Mouse (Mus musculus): Measurements from ENCODE around the gene Ipo9. TPM values are rescaled to one million over a fixed set of nuclear protein-coding genes. Genes with fewer than 3 reads are reported as not detected.

Gene Ipo9
- polyA plus RNA-seq, 1 experiment from 2014 or later: 25.6 TPM

DNA sequence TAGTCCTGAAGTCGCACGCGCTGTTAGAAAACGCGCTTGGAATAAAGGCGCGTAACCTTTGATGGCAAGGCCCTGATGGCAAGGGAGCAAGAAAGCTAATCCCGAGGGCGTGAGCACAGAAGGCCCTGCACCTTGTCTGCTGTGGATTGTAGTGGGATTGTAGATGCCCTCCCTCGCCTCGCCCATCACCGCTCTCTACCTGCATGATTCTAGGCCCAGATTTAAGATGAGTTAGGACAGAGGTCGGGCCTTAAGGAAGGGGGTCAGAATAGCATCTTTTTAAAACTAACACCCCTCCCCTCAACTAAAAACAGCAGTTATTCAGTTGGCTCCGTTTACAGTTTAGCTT, 344 bp upstream of the Ipo9 start:
- Histone ChIP-seq H3K4me1 (replicated peaks) (peaks cover 39% of the 10 kb centered on the region), H3K27me3 (no peaks in the 10 kb centered on the region), H3K4me2 (peak overlapping the region; percentile 82), H3K4me3 (replicated peaks) (peak overlapping the region; percentile 87), H3K9me3 (replicated peaks) (no peaks in the 10 kb centered on the region), H3K36me3 (replicated peaks) (peaks cover 5% of the 10 kb centered on the region; the same call in 1 of the 2 replicates), H3K9ac (peak overlapping the region; percentile 75), H3K27ac (replicated peaks) (0 out of 2 replicates have a peak overlapping the region, but pooled peaks have one; percentile 15)
- peak; percentile 57 for ATAC-seq (ENCODE audit: insufficient read depth)
- WGBS (ENCODE audit: insufficient replicate concordance): 3% methylated on average over 14 of the region's 14 CpGs

DNA sequence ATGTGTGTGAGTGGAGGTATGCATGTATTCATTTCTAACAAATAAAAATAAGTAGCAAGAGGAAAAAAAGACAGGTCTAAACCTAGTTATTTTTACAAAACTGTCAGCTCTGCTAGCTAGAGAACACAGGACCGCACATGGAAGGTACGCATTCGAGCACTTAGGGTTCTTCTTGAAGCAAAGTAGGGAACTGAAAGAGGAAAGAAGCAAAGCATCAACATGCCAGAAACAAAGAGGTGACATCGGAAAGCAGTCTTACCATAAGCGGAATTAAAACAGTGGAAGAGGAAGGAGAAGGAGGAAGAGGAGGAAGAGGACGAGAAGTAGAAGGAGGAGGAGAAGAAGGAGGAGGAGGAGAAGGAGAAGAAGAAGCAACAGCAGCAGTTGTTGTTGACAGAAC, 2.9 kb downstream of the Ipo9 start:
- Histone ChIP-seq H3K9ac (no peak overlapping the region), H3K36me3 (replicated peaks) (peaks cover 24% of the 10 kb centered on the region; the same call in 1 of the 2 replicates), H3K4me1 (replicated peaks) (peaks cover 44% of the 10 kb centered on the region), H3K27me3 (no peaks in the 10 kb centered on the region), H3K27ac (replicated peaks) (no peak overlapping the region), H3K4me2 (no peak overlapping the region), H3K4me3 (replicated peaks) (no peak overlapping the region), H3K9me3 (replicated peaks) (no peaks in the 10 kb centered on the region)
- ATAC-seq (ENCODE audit: insufficient read depth): no peak
- 74% methylated on average over 6 of the region's 6 CpGs for WGBS (ENCODE audit: insufficient replicate concordance)

GRCm38 (mm10) chr1:135426645-135427044, 3.7 kb downstream of the Ipo9 start:
- no peak for ATAC-seq (ENCODE audit: insufficient read depth)
- Histone ChIP-seq H3K9me3 (replicated peaks) (no peaks in the 10 kb centered on the region), H3K9ac (no peak overlapping the region), H3K4me3 (replicated peaks) (no peak overlapping the region), H3K4me2 (no peak overlapping the region), H3K27me3 (no peaks in the 10 kb centered on the region), H3K36me3 (replicated peaks) (peaks cover 24% of the 10 kb centered on the region; the same call in 1 of the 2 replicates), H3K4me1 (replicated peaks) (peaks cover 44% of the 10 kb centered on the region), H3K27ac (replicated peaks) (no peak overlapping the region)
- WGBS (ENCODE audit: insufficient replicate concordance): 88% methylated on average over 10 of the region's 10 CpGs

- Histone ChIP-seq H3K27ac (replicated peaks) (no peak overlapping the region), H3K4me1 (replicated peaks) (peaks cover 10% of the 10 kb centered on the region; the same call in 1 of the 2 replicates), H3K9ac (no peak overlapping the region), H3K4me3 (replicated peaks) (no peak overlapping the region), H3K4me2 (no peak overlapping the region), H3K9me3 (replicated peaks) (no peaks in the 10 kb centered on the region), H3K36me3 (replicated peaks) (peaks cover 51% of the 10 kb centered on the region), H3K27me3 (no peaks in the 10 kb centered on the region)
- 74% methylated on average over 6 of the region's 6 CpGs for WGBS (ENCODE audit: insufficient replicate concordance)
- ATAC-seq (ENCODE audit: insufficient read depth): no peak
Measured at GRCm38 (mm10) chr1:135422772-135423171, 7.5 kb downstream of the Ipo9 start.

- H3K36me3 ChIP-seq (replicated peaks): peaks cover 82% of the 10 kb centered on the region
- no peaks in the 10 kb centered on the region for H3K4me1 ChIP-seq (replicated peaks)
- no peaks in the 10 kb centered on the region for H3K9me3 ChIP-seq (replicated peaks)
- H3K9ac ChIP-seq: no peak overlapping the region
- no peak for ATAC-seq (ENCODE audit: insufficient read depth)
- no peak overlapping the region for H3K4me2 ChIP-seq
- H3K27ac ChIP-seq (replicated peaks): no peak overlapping the region
- no peaks in the 10 kb centered on the region for H3K27me3 ChIP-seq
- H3K4me3 ChIP-seq (replicated peaks): no peak overlapping the region
Measured at GRCm38 (mm10) chr1:135413996-135414395, 16.3 kb downstream of the Ipo9 start.

- no peaks in the 10 kb centered on the region for H3K9me3 ChIP-seq (replicated peaks)
- no peak overlapping the region for H3K4me2 ChIP-seq
- no peak overlapping the region for H3K9ac ChIP-seq
- H3K27ac ChIP-seq (replicated peaks): no peak overlapping the region
- H3K27me3 ChIP-seq: no peaks in the 10 kb centered on the region
- no peaks in the 10 kb centered on the region for H3K4me1 ChIP-seq (replicated peaks)
- ATAC-seq (ENCODE audit: insufficient read depth): no peak
- no peak overlapping the region for H3K4me3 ChIP-seq (replicated peaks)
- whole genome bisulfite sequencing (ENCODE audit: insufficient replicate concordance): 79% methylated on average over 4 of the region's 4 CpGs
- H3K36me3 ChIP-seq (replicated peaks): peaks cover 80% of the 10 kb centered on the region
Measured at GRCm38 (mm10) chr1:135412130-135412529, 18.2 kb downstream of the Ipo9 start.

- Histone ChIP-seq H3K9ac (no peak overlapping the region), H3K4me1 (replicated peaks) (no peaks in the 10 kb centered on the region), H3K4me2 (no peak overlapping the region), H3K27me3 (no peaks in the 10 kb centered on the region), H3K27ac (replicated peaks) (no peak overlapping the region), H3K36me3 (replicated peaks) (peaks cover 80% of the 10 kb centered on the region), H3K4me3 (replicated peaks) (no peak overlapping the region), H3K9me3 (replicated peaks) (no peaks in the 10 kb centered on the region)
- WGBS (ENCODE audit: insufficient replicate concordance): 58% methylated on average over 2 of the region's 2 CpGs
- ATAC-seq (ENCODE audit: insufficient read depth): no peak
Measured at GRCm38 (mm10) chr1:135410967-135411366, 19.3 kb downstream of the Ipo9 start.

DNA sequence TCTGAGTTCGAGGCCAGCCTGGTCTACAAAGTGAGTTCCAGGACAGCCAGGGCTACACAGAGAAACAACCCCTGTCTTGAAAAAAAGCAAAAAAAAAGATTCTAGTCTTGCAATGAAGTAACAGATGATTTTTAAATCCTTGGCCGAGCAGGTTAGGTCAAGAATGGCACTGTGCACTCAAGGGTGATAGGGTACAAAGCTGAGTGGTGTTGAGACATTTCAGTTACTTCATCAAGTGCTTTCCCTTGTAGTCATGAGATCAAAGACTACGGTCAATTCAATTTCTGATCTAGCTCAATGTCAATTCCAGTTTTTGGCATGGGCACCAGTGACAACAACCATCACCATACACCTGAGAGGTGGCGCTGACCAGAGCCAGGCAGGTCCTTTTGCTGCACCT, 21.3 kb downstream of the Ipo9 start:
- H3K9me3 ChIP-seq (replicated peaks): no peaks in the 10 kb centered on the region
- H3K36me3 ChIP-seq (replicated peaks): peaks cover 81% of the 10 kb centered on the region
- WGBS (ENCODE audit: insufficient replicate concordance): 81% methylated on average over 4 of the region's 4 CpGs
- H3K4me1 ChIP-seq (replicated peaks): no peaks in the 10 kb centered on the region
- no peak overlapping the region for H3K9ac ChIP-seq
- H3K4me2 ChIP-seq: no peak overlapping the region
- no peak for ATAC-seq (ENCODE audit: insufficient read depth)
- H3K27ac ChIP-seq (replicated peaks): no peak overlapping the region
- H3K4me3 ChIP-seq (replicated peaks): no peak overlapping the region
- no peaks in the 10 kb centered on the region for H3K27me3 ChIP-seq

DNA sequence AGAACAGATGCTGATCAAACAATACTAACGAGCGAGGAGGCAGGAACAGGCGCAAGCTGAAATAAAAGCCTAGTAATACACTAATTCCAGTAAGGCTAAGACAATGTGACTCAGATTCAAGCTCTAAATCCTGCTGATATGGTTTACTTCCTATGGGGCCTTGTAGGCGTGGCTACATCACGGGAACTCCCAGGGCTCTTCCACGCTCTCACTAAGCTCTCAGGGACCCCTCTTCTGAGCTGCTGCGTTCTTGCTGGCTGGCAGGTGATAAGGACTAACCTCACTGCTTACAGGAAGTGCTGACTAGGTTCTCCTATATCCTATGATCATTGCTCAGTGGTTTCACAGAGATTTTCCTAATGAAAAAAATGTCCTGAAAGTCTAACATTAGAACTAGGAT, 24.9 kb downstream of the Ipo9 start:
- H3K36me3 ChIP-seq (replicated peaks): peaks cover 86% of the 10 kb centered on the region
- H3K4me2 ChIP-seq: no peak overlapping the region
- H3K27me3 ChIP-seq: no peaks in the 10 kb centered on the region
- no peaks in the 10 kb centered on the region for H3K4me1 ChIP-seq (replicated peaks)
- no peaks in the 10 kb centered on the region for H3K9me3 ChIP-seq (replicated peaks)
- no peak overlapping the region for H3K4me3 ChIP-seq (replicated peaks)
- 47% methylated on average over 7 of the region's 7 CpGs for WGBS (ENCODE audit: insufficient replicate concordance)
- H3K27ac ChIP-seq (replicated peaks): no peak overlapping the region
- no peak overlapping the region for H3K9ac ChIP-seq
- ATAC-seq (ENCODE audit: insufficient read depth): no peak

GRCm38 (mm10) chr1:135401452-135402110, 28.7 kb downstream of the Ipo9 start:
- H3K9ac ChIP-seq: no peak overlapping the region
- H3K9me3 ChIP-seq (replicated peaks): no peaks in the 10 kb centered on the region
- H3K36me3 ChIP-seq (replicated peaks): peaks cover 87% of the 10 kb centered on the region
- 79% methylated on average over 3 of the region's 3 CpGs for WGBS (ENCODE audit: insufficient replicate concordance)
- no peak overlapping the region for H3K27ac ChIP-seq (replicated peaks)
- no peak for ATAC-seq (ENCODE audit: insufficient read depth)
- H3K4me3 ChIP-seq (replicated peaks): no peak overlapping the region
- H3K4me2 ChIP-seq: no peak overlapping the region
- H3K27me3 ChIP-seq: no peaks in the 10 kb centered on the region
- H3K4me1 ChIP-seq (replicated peaks): no peaks in the 10 kb centered on the region

GRCm38 (mm10) chr1:135399466-135399865, 30.8 kb downstream of the Ipo9 start:
- peaks cover 82% of the 10 kb centered on the region for H3K36me3 ChIP-seq (replicated peaks)

DNA sequence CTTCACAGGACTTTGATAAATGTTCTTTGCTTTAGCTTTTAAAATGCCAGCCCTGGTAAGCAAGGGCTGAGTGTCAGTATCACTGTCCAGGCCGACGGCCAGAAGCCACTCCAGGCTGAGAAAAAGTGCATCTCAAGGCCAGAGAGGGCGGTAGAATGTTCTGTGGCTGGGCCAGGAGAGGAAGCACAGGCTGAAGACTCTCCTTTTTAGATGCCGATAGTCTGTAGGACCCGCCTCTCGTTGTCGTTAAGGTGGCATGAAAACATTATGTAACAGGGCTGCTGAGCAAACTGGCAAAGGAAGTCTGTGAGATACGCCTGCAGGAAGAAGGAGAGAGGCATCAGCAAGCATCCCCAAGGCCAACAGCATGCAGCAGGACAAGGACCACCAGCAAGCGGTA, 45.1 kb downstream of the Ipo9 start:
- ATAC-seq (ENCODE audit: insufficient read depth): no peak
- peaks cover 74% of the 10 kb centered on the region for H3K36me3 ChIP-seq (replicated peaks)
- 85% methylated on average over 9 of the region's 9 CpGs for WGBS (ENCODE audit: insufficient replicate concordance)

More at GRCm38 (mm10) chr1:135399466-135399865, 30.8 kb downstream of the Ipo9 start:
- Histone ChIP-seq H3K4me1 (replicated peaks) (no peaks in the 10 kb centered on the region), H3K9ac (no peak overlapping the region), H3K9me3 (replicated peaks) (no peaks in the 10 kb centered on the region), H3K27ac (replicated peaks) (no peak overlapping the region), H3K27me3 (no peaks in the 10 kb centered on the region), H3K4me2 (no peak overlapping the region), H3K4me3 (replicated peaks) (no peak overlapping the region)
- no peak for ATAC-seq (ENCODE audit: insufficient read depth)
- 88% methylated on average over 5 of the region's 5 CpGs for WGBS (ENCODE audit: insufficient replicate concordance)

More for the DNA sequence above, 45.1 kb downstream of the Ipo9 start:
- Histone ChIP-seq H3K4me3 (replicated peaks) (no peak overlapping the region), H3K27me3 (no peaks in the 10 kb centered on the region), H3K9ac (no peak overlapping the region), H3K4me1 (replicated peaks) (no peaks in the 10 kb centered on the region), H3K27ac (replicated peaks) (no peak overlapping the region), H3K4me2 (no peak overlapping the region), H3K9me3 (replicated peaks) (no peaks in the 10 kb centered on the region)
